Mouse (Mus musculus): ENCODE data around the gene H2al1b. TPM values are rescaled to one million over a fixed set of nuclear protein-coding genes. Genes with fewer than 3 reads are reported as not detected.
"Not testable (repeated sequence)": the region's sequence is repeated elsewhere in the genome, so short reads cannot be mapped to it uniquely, and the experiment has no call there.

The H2al1b gene
- polyA plus RNA-seq, 1 experiment from 2014 or later, result not detected

GRCm38 (mm10) chrX:11280741-11281140 is 21.5 kb upstream of the H2al1b start:
- H3K4me2 ChIP-seq (ENCODE audit: low read length), result no peak overlapping the region
- no peak overlapping the region for H3K4me3 ChIP-seq (replicated peaks; ENCODE audit: low read length)
- no peaks in the 10 kb centered on the region for H3K27me3 ChIP-seq (replicated peaks; ENCODE audit: control insufficient read depth, insufficient read depth, low read length)
- 78% methylated on average over 2 of the region's 2 CpGs for WGBS
- H3K9me3 ChIP-seq (ENCODE audit: control insufficient read depth, low read length), result no peaks in the 10 kb centered on the region
- no peak overlapping the region for H3K9ac ChIP-seq (replicated peaks; ENCODE audit: low read depth, low read length)
- H3K27ac ChIP-seq (ENCODE audit: low read length), result no peak overlapping the region
- no peaks in the 10 kb centered on the region for H3K36me3 ChIP-seq (ENCODE audit: control insufficient read depth, insufficient read depth)
- H3K4me1 ChIP-seq (replicated peaks; ENCODE audit: control insufficient read depth, insufficient read depth, low read length), result no peaks in the 10 kb centered on the region
- ATAC-seq, result no peak

GRCm38 (mm10) chrX:11288306-11288882 is 13.8 kb upstream of the H2al1b start:
- Histone ChIP-seq H3K36me3 (ENCODE audit: control insufficient read depth, insufficient read depth) (no peaks in the 10 kb centered on the region), H3K4me3 (replicated peaks; ENCODE audit: low read length) (no peak overlapping the region), H3K9ac (replicated peaks; ENCODE audit: low read depth, low read length) (no peak overlapping the region), H3K9me3 (ENCODE audit: control insufficient read depth, low read length) (no peaks in the 10 kb centered on the region; the same call in 1 of the 2 replicates), H3K27ac (ENCODE audit: low read length) (no peak overlapping the region), H3K27me3 (replicated peaks; ENCODE audit: control insufficient read depth, insufficient read depth, low read length) (0 out of 2 replicates have a peak, but pooled peaks cover 2% of the 10 kb centered on the region), H3K4me1 (replicated peaks; ENCODE audit: control insufficient read depth, insufficient read depth, low read length) (no peaks in the 10 kb centered on the region), H3K4me2 (ENCODE audit: low read length) (no peak overlapping the region)
- ATAC-seq, result no peak
- 68% methylated on average over 14 of the region's 14 CpGs for WGBS

GRCm38 (mm10) chrX:11289244-11289643 is 13.0 kb upstream of the H2al1b start:
- WGBS, result 38% methylated on average over 4 of the region's 4 CpGs
- Histone ChIP-seq H3K4me3 (replicated peaks; ENCODE audit: low read length) (no peak overlapping the region), H3K4me2 (ENCODE audit: low read length) (no peak overlapping the region), H3K9me3 (ENCODE audit: control insufficient read depth, low read length) (no peaks in the 10 kb centered on the region; the same call in 1 of the 2 replicates), H3K36me3 (ENCODE audit: control insufficient read depth, insufficient read depth) (no peaks in the 10 kb centered on the region), H3K27ac (ENCODE audit: low read length) (no peak overlapping the region), H3K4me1 (replicated peaks; ENCODE audit: control insufficient read depth, insufficient read depth, low read length) (no peaks in the 10 kb centered on the region), H3K9ac (replicated peaks; ENCODE audit: low read depth, low read length) (no peak overlapping the region), H3K27me3 (replicated peaks; ENCODE audit: control insufficient read depth, insufficient read depth, low read length) (0 out of 2 replicates have a peak, but pooled peaks cover 2% of the 10 kb centered on the region)
- no peak for ATAC-seq

- ATAC-seq; H3K9me3 ChIP-seq (ENCODE audit: control insufficient read depth, low read length); H3K27ac ChIP-seq (ENCODE audit: low read length); H3K27me3 ChIP-seq (replicated peaks; ENCODE audit: control insufficient read depth, insufficient read depth, low read length); H3K9ac ChIP-seq (replicated peaks; ENCODE audit: low read depth, low read length); H3K4me3 ChIP-seq (replicated peaks; ENCODE audit: low read length); H3K36me3 ChIP-seq (ENCODE audit: control insufficient read depth, insufficient read depth); H3K4me2 ChIP-seq (ENCODE audit: low read length); H3K4me1 ChIP-seq (replicated peaks; ENCODE audit: control insufficient read depth, insufficient read depth, low read length): not testable (repeated sequence)
- no CpG with 5 or more reads among the region's 3 CpGs for WGBS
These were observed 3.3 kb upstream of the H2al1b start, which contains the start of gene H2al1a for GRCm38 (mm10) chrX:11298957-11299356. Gene H2al1a, plus strand, starts transcription at chrX:11299257.

- H3K27ac ChIP-seq (ENCODE audit: low read length); ATAC-seq; H3K27me3 ChIP-seq (replicated peaks; ENCODE audit: control insufficient read depth, insufficient read depth, low read length); H3K36me3 ChIP-seq (ENCODE audit: control insufficient read depth, insufficient read depth); H3K9ac ChIP-seq (replicated peaks; ENCODE audit: low read depth, low read length); H3K4me2 ChIP-seq (ENCODE audit: low read length); H3K9me3 ChIP-seq (ENCODE audit: control insufficient read depth, low read length); H3K4me1 ChIP-seq (replicated peaks; ENCODE audit: control insufficient read depth, insufficient read depth, low read length); H3K4me3 ChIP-seq (replicated peaks; ENCODE audit: low read length): not testable (repeated sequence)
- 75% methylated on average over 1 of the region's 6 CpGs for WGBS
These were observed 3.1 kb downstream of the H2al1b start, which contains the start of gene H2al1c for GRCm38 (mm10) chrX:11305355-11305754. Gene H2al1c, plus strand, starts transcription at chrX:11305655.

GRCm38 (mm10) chrX:11308524-11308923 is 6.3 kb downstream of the H2al1b start, which contains the start of gene H2al1d:
Gene H2al1d, plus strand, starts transcription at chrX:11308824.
- ATAC-seq; H3K27ac ChIP-seq (ENCODE audit: low read length); H3K9me3 ChIP-seq (ENCODE audit: control insufficient read depth, low read length); H3K9ac ChIP-seq (replicated peaks; ENCODE audit: low read depth, low read length); H3K4me2 ChIP-seq (ENCODE audit: low read length); H3K4me1 ChIP-seq (replicated peaks; ENCODE audit: control insufficient read depth, insufficient read depth, low read length); H3K27me3 ChIP-seq (replicated peaks; ENCODE audit: control insufficient read depth, insufficient read depth, low read length); H3K4me3 ChIP-seq (replicated peaks; ENCODE audit: low read length); H3K36me3 ChIP-seq (ENCODE audit: control insufficient read depth, insufficient read depth): not testable (repeated sequence)
- no CpG with 5 or more reads among the region's 6 CpGs for WGBS

- not testable (repeated sequence) for H3K9me3 ChIP-seq (ENCODE audit: control insufficient read depth, low read length); H3K4me3 ChIP-seq (replicated peaks; ENCODE audit: low read length); H3K4me1 ChIP-seq (replicated peaks; ENCODE audit: control insufficient read depth, insufficient read depth, low read length); H3K27me3 ChIP-seq (replicated peaks; ENCODE audit: control insufficient read depth, insufficient read depth, low read length); ATAC-seq; H3K9ac ChIP-seq (replicated peaks; ENCODE audit: low read depth, low read length); H3K36me3 ChIP-seq (ENCODE audit: control insufficient read depth, insufficient read depth); H3K4me2 ChIP-seq (ENCODE audit: low read length); H3K27ac ChIP-seq (ENCODE audit: low read length)
- no CpG with 5 or more reads among the region's 3 CpGs for WGBS
These were observed 9.4 kb downstream of the H2al1b start, which contains the start of gene H2al1e for GRCm38 (mm10) chrX:11311634-11312033. Gene H2al1e, plus strand, starts transcription at chrX:11311934.

- ATAC-seq, result not testable (repeated sequence)
- no CpG with 5 or more reads among the region's 6 CpGs for WGBS
These were observed 12.6 kb downstream of the H2al1b start, which contains the start of gene H2al1f for GRCm38 (mm10) chrX:11314858-11315257. Gene H2al1f, plus strand, starts transcription at chrX:11315158.

GRCm38 (mm10) chrX:11317956-11318355 is 15.7 kb downstream of the H2al1b start, which contains the start of gene H2al1g:
Gene H2al1g, plus strand, starts transcription at chrX:11318256.
- H3K27ac ChIP-seq (ENCODE audit: low read length); H3K9ac ChIP-seq (replicated peaks; ENCODE audit: low read depth, low read length); H3K36me3 ChIP-seq (ENCODE audit: control insufficient read depth, insufficient read depth); ATAC-seq; H3K9me3 ChIP-seq (ENCODE audit: control insufficient read depth, low read length); H3K27me3 ChIP-seq (replicated peaks; ENCODE audit: control insufficient read depth, insufficient read depth, low read length); H3K4me1 ChIP-seq (replicated peaks; ENCODE audit: control insufficient read depth, insufficient read depth, low read length); H3K4me3 ChIP-seq (replicated peaks; ENCODE audit: low read length); H3K4me2 ChIP-seq (ENCODE audit: low read length): not testable (repeated sequence)
- WGBS, result no CpG with 5 or more reads among the region's 3 CpGs

More at GRCm38 (mm10) chrX:11314858-11315257, 12.6 kb downstream of the H2al1b start, which contains the start of gene H2al1f:
- not testable (repeated sequence) for H3K9me3 ChIP-seq (ENCODE audit: control insufficient read depth, low read length); H3K4me1 ChIP-seq (replicated peaks; ENCODE audit: control insufficient read depth, insufficient read depth, low read length); H3K4me2 ChIP-seq (ENCODE audit: low read length); H3K9ac ChIP-seq (replicated peaks; ENCODE audit: low read depth, low read length); H3K4me3 ChIP-seq (replicated peaks; ENCODE audit: low read length); H3K27me3 ChIP-seq (replicated peaks; ENCODE audit: control insufficient read depth, insufficient read depth, low read length); H3K27ac ChIP-seq (ENCODE audit: low read length); H3K36me3 ChIP-seq (ENCODE audit: control insufficient read depth, insufficient read depth)

All from forebrain, embryonic 16.5 days (tissue).